Mouse (Mus musculus) neural tube, embryonic 13.5 days (tissue): ENCODE measurements around the gene Usp9y. TPM values are rescaled to one million over a fixed set of nuclear protein-coding genes. Genes with fewer than 3 reads are reported as not detected.
A peak's percentile ranks its signal among the peaks of the same experiment; 100 is the strongest.

Experiments
- ATAC-seq: fragments of 200-750 bp; cut with Nextera tagmentation; 2 replicates; pipeline ENCODE4 v1.8.0; 2017; ENCODE audit warnings: low read depth, mild to moderate bottlenecking, moderate TSS enrichment, moderate library complexity
- H3K27ac ChIP-seq: fragments of 300-500 bp; sonication (generic); replicated peaks from 2 replicates; pipeline ENCODE4 v1.5.1; 2015; ENCODE audit warnings: moderate library complexity, mild to moderate bottlenecking, inconsistent platforms
- H3K27me3 ChIP-seq: fragments of 300-500 bp; sonication (generic); 2 replicates; pipeline ENCODE4 v1.6.1; 2015; ENCODE audit warnings: mild to moderate bottlenecking, inconsistent platforms
- H3K36me3 ChIP-seq: fragments of 300-500 bp; sonication (generic); 2 replicates; pipeline ENCODE4 v1.6.1; 2015; ENCODE audit warnings: mild to moderate bottlenecking, inconsistent platforms
- H3K4me1 ChIP-seq: fragments of 300-500 bp; sonication (generic); replicated peaks from 2 replicates; pipeline ENCODE4 v1.6.1; 2015; ENCODE audit warnings: inconsistent platforms
- H3K4me2 ChIP-seq: fragments of 300-500 bp; sonication (generic); 2 replicates; pipeline ENCODE4 v1.6.1; 2015; ENCODE audit warnings: inconsistent platforms, mild to moderate bottlenecking, moderate library complexity
- H3K4me3 ChIP-seq: fragments of 300-500 bp; sonication (generic); 2 replicates; pipeline ENCODE4 v1.5.1; 2015; ENCODE audit warnings: mild to moderate bottlenecking, inconsistent platforms
- H3K9ac ChIP-seq: fragments of 300-500 bp; sonication (generic); 2 replicates; pipeline ENCODE4 v1.6.1; 2015; ENCODE audit warnings: moderate library complexity, mild to moderate bottlenecking, inconsistent platforms
- H3K9me3 ChIP-seq: fragments of 300-500 bp; sonication (generic); 2 replicates; pipeline ENCODE4 v1.6.1; 2016; ENCODE audit warnings: inconsistent platforms
- WGBS: fragments of 180-500 bp; shearing (Covaris S2); methylation state at CpG from one replicate; pipeline ENCODE4 v1.1.7; 2015; 5-methylcytosine and 5-hydroxymethylcytosine counted together
- polyA plus RNA-seq: library from polyadenylated mRNA; unstranded; fragments of >200 nt; fragmentation: Nextera tagmentation; extraction: Ambion mirVana; gene quantifications from 2 replicates; pipeline ENCODE4 v1.2.1, GENCODE M21; 2015

Gene Usp9y
- not detected in 2 replicates for polyA plus RNA-seq

GRCm38 (mm10) chrY:1459682-1460081, at the start of gene Usp9y:
Gene Usp9y (minus strand): TSS chrY:1459782.
- Histone ChIP-seq H3K4me1 (no peaks in the 10 kb centered on the region), H3K4me3 (no peak within 1 kb of the TSS), H3K9ac (no peak within 1 kb of the TSS), H3K4me2 (no peak within 1 kb of the TSS), H3K27me3 (no peaks in the 10 kb centered on the region), H3K27ac (no peak within 1 kb of the TSS), H3K9me3 (no peaks in the 10 kb centered on the region), H3K36me3 (no peaks in the 10 kb centered on the region)
- 91% methylated on average over 13 of the region's 13 CpGs for WGBS
- ATAC-seq, result no peak

- Histone ChIP-seq H3K4me1 (no peaks in the 10 kb centered on the region), H3K36me3 (no peaks in the 10 kb centered on the region), H3K27ac (no peak overlapping the region), H3K9ac (no peak overlapping the region), H3K4me3 (no peak overlapping the region), H3K4me2 (no peak overlapping the region), H3K27me3 (no peaks in the 10 kb centered on the region), H3K9me3 (no peaks in the 10 kb centered on the region)
- no peak for ATAC-seq
Observed at GRCm38 (mm10) chrY:1293708-1294107, 165.9 kb downstream of the Usp9y start.

- H3K4me1 ChIP-seq, result no peaks in the 10 kb centered on the region
- no peaks in the 10 kb centered on the region for H3K36me3 ChIP-seq
- peak within 1 kb of the TSS; percentile 45 for H3K4me2 ChIP-seq
- peak within 1 kb of the TSS; percentile 57 for H3K9ac ChIP-seq
- H3K27ac ChIP-seq, result no peak within 1 kb of the TSS; the same call in 1 of the 2 replicates
- no peaks in the 10 kb centered on the region for H3K27me3 ChIP-seq
- peak within 1 kb of the TSS; percentile 40 for H3K4me3 ChIP-seq
- under 1% methylated on average over 27 of the region's 31 CpGs for WGBS
- peak; percentile 96 for ATAC-seq
- H3K9me3 ChIP-seq, result no peaks in the 10 kb centered on the region
Observed at GRCm38 (mm10) chrY:1286171-1286795, 173.3 kb downstream of the Usp9y start, which contains the start of gene Ddx3y. Gene Ddx3y (minus strand): TSS chrY:1286629.

GRCm38 (mm10) chrY:1285735-1286134, 173.8 kb downstream of the Usp9y start:
- H3K27ac ChIP-seq, result no peak overlapping the region; the same call in 1 of the 2 replicates
- peak; percentile 43 for ATAC-seq
- WGBS, result 8% methylated on average over 4 of the region's 12 CpGs

More at GRCm38 (mm10) chrY:1285735-1286134, 173.8 kb downstream of the Usp9y start:
- Histone ChIP-seq H3K36me3 (no peaks in the 10 kb centered on the region), H3K4me1 (no peaks in the 10 kb centered on the region), H3K4me3 (peak overlapping the region; percentile 40), H3K9me3 (no peaks in the 10 kb centered on the region), H3K9ac (peak overlapping the region; percentile 57), H3K4me2 (peak overlapping the region; percentile 45), H3K27me3 (no peaks in the 10 kb centered on the region)

Other genes starting within 250 kb of the Usp9y start
- 8.6 and 9.2 TPM in 2 replicates for gene Uty, start 214.0 kb downstream of the Usp9y start, polyA plus RNA-seq
- gene Ddx3y, start 173.2 kb downstream of the Usp9y start, polyA plus RNA-seq, result 13.5 and 16.8 TPM in 2 replicates